Mouse (Mus musculus): ENCODE data around the gene Map4k4. TPM values are rescaled to one million over a fixed set of nuclear protein-coding genes. Genes with fewer than 3 reads are reported as not detected.

Map4k4 gene
- polyA plus RNA-seq, 1 experiment from 2014 or later: 31.9 TPM

- Histone ChIP-seq H3K9me3 (no peaks in the 10 kb centered on the region), H3K36me3 (peaks cover 54% of the 10 kb centered on the region), H3K4me3 (replicated peaks) (no peak overlapping the region), H3K27me3 (replicated peaks) (no peaks in the 10 kb centered on the region), H3K4me2 (no peak overlapping the region), H3K4me1 (no peaks in the 10 kb centered on the region), H3K27ac (peak overlapping the region; percentile 22; the same call in 1 of the 2 replicates), H3K9ac (no peak overlapping the region)
- ATAC-seq (ENCODE audit: insufficient read depth, low FRiP score, low read depth): no peak
- 78% methylated on average over 7 of the region's 7 CpGs for WGBS
Measured at GRCm38 (mm10) chr1:39993921-39994320, 93.2 kb downstream of the Map4k4 start.

GRCm38 (mm10) chr1:39995593-39995992, 94.9 kb downstream of the Map4k4 start:
- no peak overlapping the region for H3K4me3 ChIP-seq (replicated peaks)
- 82% methylated on average over 2 of the region's 2 CpGs for WGBS
- no peak overlapping the region for H3K4me2 ChIP-seq
- no peaks in the 10 kb centered on the region for H3K27me3 ChIP-seq (replicated peaks)
- H3K27ac ChIP-seq: no peak overlapping the region
- no peaks in the 10 kb centered on the region for H3K9me3 ChIP-seq
- peaks cover 47% of the 10 kb centered on the region for H3K36me3 ChIP-seq
- no peaks in the 10 kb centered on the region for H3K4me1 ChIP-seq
- no peak overlapping the region for H3K9ac ChIP-seq
- ATAC-seq (ENCODE audit: insufficient read depth, low FRiP score, low read depth): no peak

- no peak overlapping the region for H3K4me3 ChIP-seq (replicated peaks)
- no peak overlapping the region for H3K4me2 ChIP-seq
- H3K36me3 ChIP-seq: peaks cover 54% of the 10 kb centered on the region
- 79% methylated on average over 16 of the region's 16 CpGs for WGBS
- H3K27ac ChIP-seq: no peak overlapping the region
- ATAC-seq (ENCODE audit: insufficient read depth, low FRiP score, low read depth): no peak
- H3K27me3 ChIP-seq (replicated peaks): no peaks in the 10 kb centered on the region
- no peaks in the 10 kb centered on the region for H3K4me1 ChIP-seq
- no peaks in the 10 kb centered on the region for H3K9me3 ChIP-seq
- H3K9ac ChIP-seq: no peak overlapping the region
Measured at GRCm38 (mm10) chr1:40000476-40000875, 99.8 kb downstream of the Map4k4 start.

DNA sequence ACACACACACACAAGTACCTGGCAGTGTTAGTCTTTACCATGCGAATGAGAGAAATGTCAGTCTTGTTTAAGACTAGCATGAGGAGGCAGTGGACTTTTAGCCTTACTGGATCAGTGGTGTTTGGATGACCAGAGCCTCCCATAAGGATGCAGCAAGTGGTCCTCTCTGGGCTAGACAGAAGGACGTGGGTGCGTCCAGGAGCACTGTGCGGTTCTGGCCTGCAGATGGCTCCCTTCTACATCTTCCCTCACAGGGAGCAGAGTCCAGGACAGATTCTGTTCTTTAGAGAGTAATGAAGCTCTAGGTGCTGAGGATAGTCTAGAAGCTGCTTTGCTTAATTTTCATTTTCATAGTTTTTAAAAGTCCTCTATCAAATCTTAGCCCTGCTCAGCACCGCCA, 100.2 kb downstream of the Map4k4 start:
- Histone ChIP-seq H3K9me3 (no peaks in the 10 kb centered on the region), H3K36me3 (peaks cover 54% of the 10 kb centered on the region), H3K9ac (no peak overlapping the region), H3K27me3 (replicated peaks) (no peaks in the 10 kb centered on the region), H3K4me2 (no peak overlapping the region), H3K27ac (no peak overlapping the region), H3K4me3 (replicated peaks) (no peak overlapping the region), H3K4me1 (no peaks in the 10 kb centered on the region)
- WGBS: 69% methylated on average over 5 of the region's 5 CpGs
- no peak for ATAC-seq (ENCODE audit: insufficient read depth, low FRiP score, low read depth)

DNA sequence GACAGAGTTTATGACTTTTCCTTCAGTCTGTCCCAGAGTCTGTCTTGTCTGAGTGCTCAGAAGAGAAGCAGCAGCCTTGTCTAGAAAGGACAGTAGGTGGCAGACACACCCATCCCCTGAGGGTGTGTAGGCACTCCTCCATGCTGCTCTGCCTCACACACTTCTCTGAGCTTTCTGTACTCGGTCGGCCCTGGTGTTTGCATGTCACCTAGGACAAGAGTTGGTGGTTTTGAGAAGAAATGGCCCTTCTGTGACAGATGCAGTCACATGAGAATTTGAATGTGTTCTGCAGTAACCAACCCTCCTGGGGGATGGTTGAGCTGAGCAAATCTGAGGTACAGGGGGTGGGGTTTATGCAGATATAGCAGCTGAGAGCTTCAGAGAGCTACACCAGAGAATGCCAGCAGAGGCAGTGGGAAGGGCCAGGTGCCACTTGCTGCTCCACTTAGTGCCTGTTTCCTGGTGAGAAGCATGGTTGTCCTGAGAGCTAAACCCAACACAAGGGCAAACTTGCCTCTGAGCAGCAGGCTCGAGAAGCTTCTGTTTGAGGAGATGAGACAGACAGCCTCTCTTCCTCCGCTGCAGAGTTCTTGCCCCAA, 101.5 kb downstream of the Map4k4 start:
- 68% methylated on average over 4 of the region's 4 CpGs for WGBS
- Histone ChIP-seq H3K4me2 (no peak overlapping the region), H3K27me3 (replicated peaks) (no peaks in the 10 kb centered on the region), H3K4me3 (replicated peaks) (no peak overlapping the region), H3K36me3 (peaks cover 48% of the 10 kb centered on the region), H3K4me1 (no peaks in the 10 kb centered on the region), H3K27ac (no peak overlapping the region), H3K9ac (no peak overlapping the region), H3K9me3 (no peaks in the 10 kb centered on the region)
- no peak for ATAC-seq (ENCODE audit: insufficient read depth, low FRiP score, low read depth)

GRCm38 (mm10) chr1:40006043-40006651, 105.4 kb downstream of the Map4k4 start:
- 96% methylated on average over 4 of the region's 4 CpGs for WGBS
- no peak overlapping the region for H3K4me3 ChIP-seq (replicated peaks)
- H3K4me1 ChIP-seq: no peaks in the 10 kb centered on the region
- no peak overlapping the region for H3K27ac ChIP-seq
- ATAC-seq (ENCODE audit: insufficient read depth, low FRiP score, low read depth): 0 out of 2 replicates have a peak, but pooled peaks have one; percentile 9
- H3K27me3 ChIP-seq (replicated peaks): no peaks in the 10 kb centered on the region
- H3K4me2 ChIP-seq: no peak overlapping the region
- peaks cover 58% of the 10 kb centered on the region for H3K36me3 ChIP-seq
- H3K9ac ChIP-seq: no peak overlapping the region
- H3K9me3 ChIP-seq: no peaks in the 10 kb centered on the region

DNA sequence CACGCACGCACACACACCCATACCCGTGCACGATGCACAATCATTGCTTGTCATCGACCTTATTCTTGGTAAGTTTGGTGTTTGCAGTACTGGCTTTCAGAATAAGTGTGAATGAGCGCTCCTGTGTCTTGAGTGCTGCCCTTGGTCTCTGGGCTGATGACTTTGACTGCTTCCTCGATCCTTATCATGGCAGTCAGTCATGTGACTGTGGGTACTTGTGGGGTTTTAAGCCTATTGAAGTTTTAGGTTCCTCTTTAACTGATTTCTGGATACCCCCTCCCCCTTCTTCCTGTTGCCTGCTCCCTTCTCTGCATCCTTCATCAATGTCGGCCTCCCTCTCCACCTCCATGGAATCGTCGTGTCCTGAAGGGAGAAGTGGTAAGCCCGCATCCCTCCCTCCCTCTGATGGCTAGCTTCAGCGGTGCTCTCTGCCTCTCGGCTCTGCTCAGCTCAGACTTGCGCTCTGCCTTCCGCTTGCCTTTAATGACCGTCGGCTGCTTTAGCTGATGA, 107.3 kb downstream of the Map4k4 start:
- Histone ChIP-seq H3K9me3 (no peaks in the 10 kb centered on the region), H3K9ac (no peak overlapping the region), H3K4me2 (no peak overlapping the region), H3K4me1 (no peaks in the 10 kb centered on the region), H3K4me3 (replicated peaks) (no peak overlapping the region), H3K27me3 (replicated peaks) (no peaks in the 10 kb centered on the region), H3K36me3 (peaks cover 72% of the 10 kb centered on the region), H3K27ac (no peak overlapping the region)
- 72% methylated on average over 17 of the region's 17 CpGs for WGBS
- ATAC-seq (ENCODE audit: insufficient read depth, low FRiP score, low read depth): no peak

- Histone ChIP-seq H3K4me1 (no peaks in the 10 kb centered on the region), H3K9ac (no peak overlapping the region), H3K27me3 (replicated peaks) (no peaks in the 10 kb centered on the region), H3K36me3 (peaks cover 80% of the 10 kb centered on the region), H3K9me3 (no peaks in the 10 kb centered on the region), H3K4me2 (no peak overlapping the region), H3K27ac (no peak overlapping the region), H3K4me3 (replicated peaks) (no peak overlapping the region)
- WGBS: 92% methylated on average over 8 of the region's 8 CpGs
- no peak for ATAC-seq (ENCODE audit: insufficient read depth, low FRiP score, low read depth)
Measured at GRCm38 (mm10) chr1:40012696-40013095, 112.0 kb downstream of the Map4k4 start.

- ATAC-seq (ENCODE audit: insufficient read depth, low FRiP score, low read depth): no peak
- H3K27me3 ChIP-seq (replicated peaks): no peaks in the 10 kb centered on the region
- no peak overlapping the region for H3K27ac ChIP-seq
- no peak overlapping the region for H3K9ac ChIP-seq
- no peaks in the 10 kb centered on the region for H3K4me1 ChIP-seq
- H3K4me2 ChIP-seq: no peak overlapping the region
- peaks cover 71% of the 10 kb centered on the region for H3K36me3 ChIP-seq
- H3K9me3 ChIP-seq: no peaks in the 10 kb centered on the region
- WGBS: 71% methylated on average over 7 of the region's 7 CpGs
- H3K4me3 ChIP-seq (replicated peaks): no peak overlapping the region
Measured at GRCm38 (mm10) chr1:40015066-40015678, 114.5 kb downstream of the Map4k4 start.

GRCm38 (mm10) chr1:40021617-40022016, 120.9 kb downstream of the Map4k4 start:
- ATAC-seq (ENCODE audit: insufficient read depth, low FRiP score, low read depth): no peak

DNA sequence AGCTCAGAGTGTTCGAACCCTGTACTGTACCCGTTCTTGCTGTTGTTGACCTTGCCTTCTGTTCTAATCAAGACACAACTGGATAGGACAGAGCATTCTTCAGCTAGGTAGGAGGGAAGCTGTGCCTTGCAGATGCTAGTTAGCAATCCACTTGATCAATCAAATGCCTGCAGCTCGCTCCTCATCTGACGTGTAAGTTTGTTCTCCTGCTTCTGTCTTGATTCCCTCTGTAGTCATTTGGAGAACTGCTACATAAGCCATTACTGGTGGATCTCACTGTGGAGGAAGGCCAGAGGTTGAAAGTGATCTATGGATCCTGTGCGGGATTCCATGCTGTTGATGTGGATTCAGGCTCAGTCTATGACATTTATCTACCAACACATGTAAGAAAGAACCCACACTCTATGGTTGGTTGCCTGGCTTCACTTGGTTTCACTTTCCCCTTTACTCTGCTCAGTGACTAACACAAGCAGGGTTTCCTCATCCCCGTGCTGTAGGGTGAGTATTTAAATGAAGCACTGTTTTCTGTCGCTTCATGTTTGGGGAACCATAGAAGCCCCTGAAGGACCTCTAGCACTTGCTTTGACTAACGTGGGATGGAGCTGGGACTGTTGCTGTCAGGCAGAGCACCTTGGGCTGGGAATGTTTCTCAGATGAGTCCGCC, 121.9 kb downstream of the Map4k4 start:
- Histone ChIP-seq H3K9ac (no peak overlapping the region), H3K9me3 (no peaks in the 10 kb centered on the region), H3K4me1 (no peaks in the 10 kb centered on the region), H3K4me3 (replicated peaks) (no peak overlapping the region), H3K36me3 (peaks cover 36% of the 10 kb centered on the region), H3K4me2 (no peak overlapping the region), H3K27me3 (replicated peaks) (no peaks in the 10 kb centered on the region), H3K27ac (no peak overlapping the region)
- WGBS: 87% methylated on average over 9 of the region's 9 CpGs
- ATAC-seq (ENCODE audit: insufficient read depth, low FRiP score, low read depth): no peak

More at GRCm38 (mm10) chr1:40021617-40022016, 120.9 kb downstream of the Map4k4 start:
- no peaks in the 10 kb centered on the region for H3K9me3 ChIP-seq
- H3K36me3 ChIP-seq: peaks cover 43% of the 10 kb centered on the region
- H3K4me1 ChIP-seq: no peaks in the 10 kb centered on the region
- no peak overlapping the region for H3K4me2 ChIP-seq
- no peak overlapping the region for H3K9ac ChIP-seq
- H3K27me3 ChIP-seq (replicated peaks): no peaks in the 10 kb centered on the region
- no peak overlapping the region for H3K27ac ChIP-seq
- WGBS: 83% methylated on average over 4 of the region's 4 CpGs
- no peak overlapping the region for H3K4me3 ChIP-seq (replicated peaks)

DNA sequence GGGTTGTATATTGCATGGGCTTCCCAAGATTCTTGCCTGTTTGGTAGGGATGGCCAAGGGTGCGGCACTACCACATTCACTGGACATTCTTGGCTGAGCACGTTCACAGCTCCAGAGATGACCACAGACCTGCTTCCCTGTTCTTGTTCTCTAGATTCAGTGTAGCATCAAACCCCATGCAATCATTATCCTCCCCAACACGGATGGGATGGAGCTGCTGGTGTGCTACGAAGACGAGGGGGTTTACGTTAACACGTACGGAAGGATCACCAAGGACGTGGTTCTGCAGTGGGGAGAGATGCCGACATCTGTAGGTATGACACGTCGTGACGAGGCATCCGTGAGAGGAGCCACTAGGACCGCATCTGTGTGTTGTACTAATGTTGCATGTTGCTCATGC, 122.5 kb downstream of the Map4k4 start:
- Histone ChIP-seq H3K36me3 (peaks cover 39% of the 10 kb centered on the region), H3K9me3 (no peaks in the 10 kb centered on the region), H3K27ac (no peak overlapping the region), H3K4me3 (replicated peaks) (no peak overlapping the region), H3K27me3 (replicated peaks) (no peaks in the 10 kb centered on the region), H3K9ac (no peak overlapping the region), H3K4me2 (no peak overlapping the region), H3K4me1 (no peaks in the 10 kb centered on the region)
- ATAC-seq (ENCODE audit: insufficient read depth, low FRiP score, low read depth): no peak
- WGBS: 94% methylated on average over 15 of the region's 15 CpGs
